Mouse (Mus musculus): ENCODE measurements at regions not wholly inside any gene's neighbourhood (a gene's known extent, or its start where the extent isn't known, plus 50 kb on each side); places are given as distances from the start of the nearest gene placed in this dataset.
A peak's percentile ranks its signal among the peaks of the same experiment; 100 is the strongest.

DNA sequence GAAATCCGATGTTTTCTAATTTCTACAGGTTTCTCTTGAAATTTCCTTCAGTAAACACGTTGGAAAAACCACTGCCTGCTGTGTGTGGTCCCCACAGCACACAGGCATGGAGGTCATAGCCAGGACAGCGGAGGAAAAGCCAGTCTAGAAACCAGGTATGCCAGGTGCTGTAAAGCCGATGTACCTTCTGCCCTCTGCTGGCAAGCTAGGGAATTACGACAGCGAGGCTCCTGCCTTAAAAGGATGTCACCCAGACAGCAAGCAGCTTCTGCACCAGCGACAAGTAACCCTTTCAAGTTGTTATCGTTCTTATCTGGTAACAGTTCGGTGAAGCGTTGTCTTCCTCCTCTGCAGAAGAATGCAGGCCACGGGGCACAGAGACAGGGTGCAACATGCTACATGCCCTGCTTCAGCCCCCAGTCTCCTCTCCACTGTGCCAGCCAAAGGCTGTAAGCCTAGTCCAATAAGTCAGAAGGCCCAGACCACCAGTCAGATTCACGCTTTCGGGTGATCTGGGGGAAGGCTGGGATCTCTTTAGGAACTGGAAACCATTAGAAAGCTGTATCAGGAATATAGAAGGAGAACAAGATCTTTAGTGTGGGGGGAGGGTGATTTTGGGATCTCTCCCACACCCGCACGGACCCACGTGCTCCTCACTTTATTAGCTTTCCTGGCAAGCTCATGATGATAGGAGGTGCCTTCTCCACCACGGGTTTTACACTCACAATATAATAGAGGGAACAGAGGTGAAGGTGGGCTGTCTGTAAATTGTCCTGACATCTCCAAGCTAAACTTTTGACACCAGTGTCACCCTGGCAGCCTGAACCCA lies 79.9 kb upstream of the Elac2 start:
- peak; percentile 65 to 88 for DNase-seq (ENCODE audit: extremely low spot score in 1 of 2, low spot score in 1 of 2)

- no peak for DNase-seq (ENCODE audit: extremely low spot score in 1 of 2, low spot score in 1 of 2)
Measured at GRCm38 (mm10) chr11:64899587-64900278, 79.1 kb upstream of the Elac2 start.

GRCm38 (mm10) chr11:64916783-64917182 lies 62.1 kb upstream of the Elac2 start:
- no peak for DNase-seq (ENCODE audit: extremely low spot score in 1 of 2, low spot score in 1 of 2)

DNA sequence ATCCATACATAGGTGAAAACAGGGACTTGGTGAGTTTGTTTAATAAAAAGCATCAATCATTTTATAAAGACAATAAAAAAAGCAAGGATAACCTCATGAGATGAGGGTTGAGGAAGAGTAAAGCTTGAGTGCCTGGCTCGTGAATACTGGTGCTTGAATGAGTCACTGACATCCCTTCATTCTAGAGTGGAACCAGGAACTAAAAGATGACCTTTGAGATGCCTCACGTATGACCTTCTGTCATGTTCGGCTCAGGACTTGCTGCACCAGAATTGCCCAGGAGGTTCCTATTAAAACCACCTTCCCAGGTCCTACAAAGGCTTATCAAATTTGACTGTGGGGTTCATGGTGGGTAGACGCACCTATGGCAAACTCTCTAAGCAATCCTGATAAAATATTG lies 61.5 kb upstream of the Elac2 start:
- DNase-seq (ENCODE audit: extremely low spot score in 1 of 2, low spot score in 1 of 2): no peak

DNA sequence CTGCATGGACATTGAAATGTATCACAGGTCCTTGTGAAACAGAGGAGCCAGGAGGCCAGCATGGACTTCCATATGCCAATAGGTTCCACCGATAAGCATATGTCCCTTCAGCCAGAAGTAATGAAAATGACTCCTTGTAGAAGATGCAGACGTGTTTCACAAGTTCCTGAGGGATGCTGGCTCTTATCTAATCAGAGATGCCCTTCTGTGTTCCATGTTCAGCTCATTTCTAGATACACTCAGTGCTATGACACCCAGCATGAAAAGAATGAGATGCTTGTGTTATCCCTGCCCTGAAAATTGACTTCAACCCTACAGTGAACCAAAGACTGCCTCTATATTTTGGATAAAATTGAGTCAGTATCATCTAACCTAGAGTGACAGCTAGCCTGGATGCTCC lies 53.8 kb upstream of the Elac2 start:
- no peak for DNase-seq (ENCODE audit: extremely low spot score in 1 of 2, low spot score in 1 of 2)

- no peak for DNase-seq (ENCODE audit: extremely low spot score in 1 of 2, low spot score in 1 of 2)
Measured at GRCm38 (mm10) chr11:64925970-64926369, 52.9 kb upstream of the Elac2 start.

Small RNA genes in the stretch of these regions (microRNA-seq; reads per million reads assigned to microRNA genes)
- gene Gm24275: 0 reads per million in 2 experiments
